Mouse (Mus musculus) embryonic facial prominence, embryonic 13.5 days (tissue): ENCODE measurements at regions not wholly inside any gene's neighbourhood (a gene's known extent, or its start where the extent isn't known, plus 50 kb on each side); places are given as distances from the start of the nearest gene placed in this dataset.

Source experiments
- ATAC-seq: fragments of 200-750 bp; cut with Nextera tagmentation; 2 replicates; pipeline ENCODE4 v1.8.0; 2017; ENCODE audit warnings: low read depth; ENCODE audit not compliant: insufficient number of reproducible peaks, insufficient read depth, low FRiP score, low TSS enrichment
- H3K27ac ChIP-seq: fragments of 300-500 bp; sonication (generic); 2 replicates; pipeline ENCODE4 v1.5.1; 2015; ENCODE audit warnings: moderate library complexity, mild to moderate bottlenecking, inconsistent platforms
- H3K27me3 ChIP-seq: fragments of 300-500 bp; sonication (generic); 2 replicates; pipeline ENCODE4 v1.6.1; 2015; ENCODE audit warnings: mild to moderate bottlenecking, inconsistent platforms
- H3K36me3 ChIP-seq: fragments of 300-500 bp; sonication (generic); 2 replicates; pipeline ENCODE4 v1.6.1; 2015; ENCODE audit warnings: mild to moderate bottlenecking, inconsistent platforms
- H3K4me1 ChIP-seq: fragments of 300-500 bp; sonication (generic); 2 replicates; pipeline ENCODE4 v1.6.1; 2015; ENCODE audit warnings: inconsistent platforms
- H3K4me2 ChIP-seq: fragments of 300-500 bp; sonication (generic); 2 replicates; pipeline ENCODE4 v1.6.1; 2015; ENCODE audit warnings: moderate library complexity, mild to moderate bottlenecking, inconsistent platforms
- H3K4me3 ChIP-seq: fragments of 300-500 bp; sonication (generic); 2 replicates; pipeline ENCODE4 v1.5.1; 2015; ENCODE audit warnings: mild to moderate bottlenecking, inconsistent platforms
- H3K9ac ChIP-seq: fragments of 300-500 bp; sonication (generic); 2 replicates; pipeline ENCODE4 v1.6.1; 2015; ENCODE audit warnings: mild to moderate bottlenecking, inconsistent platforms
- H3K9me3 ChIP-seq: fragments of 300-500 bp; sonication (generic); 2 replicates; pipeline ENCODE4 v1.6.1; 2016; ENCODE audit warnings: inconsistent platforms
- WGBS: fragments of 180-500 bp; shearing (Covaris S2); methylation state at CpG from one replicate; pipeline ENCODE4 v1.1.7; 2015; ENCODE audit warnings: mixed read lengths; 5-methylcytosine and 5-hydroxymethylcytosine counted together

DNA sequence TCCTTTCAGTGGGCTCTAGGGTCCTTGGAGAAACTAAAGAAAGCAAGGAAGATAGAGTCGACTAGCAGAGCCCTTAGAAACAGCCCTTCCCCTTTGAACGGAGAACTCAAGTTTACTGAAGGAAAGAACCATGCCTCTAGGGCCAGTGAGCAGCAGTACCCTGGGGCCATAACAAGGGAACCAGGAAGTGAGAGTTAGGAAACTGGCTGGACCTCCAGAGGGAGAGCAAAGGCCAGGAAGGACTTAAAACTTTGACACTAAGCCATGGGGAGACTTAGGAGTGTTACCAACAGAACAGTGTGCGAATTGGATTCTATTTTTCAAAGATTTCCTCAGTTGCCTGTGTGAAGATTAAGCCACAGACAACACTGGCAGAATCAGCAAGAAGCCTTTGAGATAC is 82.6 kb upstream of the Fn1 start:
- no peaks in the 10 kb centered on the region for H3K27me3 ChIP-seq
- ATAC-seq: no peak
- no peaks in the 10 kb centered on the region for H3K9me3 ChIP-seq
- peaks cover 9% of the 10 kb centered on the region for H3K4me1 ChIP-seq
- no peak overlapping the region for H3K27ac ChIP-seq
- H3K4me3 ChIP-seq: no peak overlapping the region
- H3K36me3 ChIP-seq: no peaks in the 10 kb centered on the region
- H3K9ac ChIP-seq: no peak overlapping the region
- WGBS: 64% methylated on average over 3 of the region's 3 CpGs
- no peak overlapping the region for H3K4me2 ChIP-seq

DNA sequence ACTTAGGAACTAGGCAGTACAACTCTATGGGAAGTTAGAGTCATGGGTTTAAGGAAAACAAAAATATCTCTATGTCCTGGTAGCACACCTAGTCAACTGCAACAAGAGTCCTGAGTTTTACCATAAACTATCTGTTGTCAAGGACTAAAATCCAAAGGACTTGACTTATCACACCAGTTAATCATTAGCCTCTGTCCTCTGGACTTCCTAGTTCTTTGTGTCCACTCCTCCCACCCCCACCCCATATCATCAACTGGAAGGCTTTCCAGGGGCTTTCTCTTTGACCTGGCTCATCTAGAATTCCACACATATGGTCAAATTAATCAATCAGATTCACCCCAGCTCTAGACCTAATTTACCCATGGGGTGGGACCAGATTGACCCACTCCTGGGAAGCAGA is 78.6 kb upstream of the Fn1 start:
- no peaks in the 10 kb centered on the region for H3K9me3 ChIP-seq
- H3K9ac ChIP-seq: no peak overlapping the region
- peaks cover 9% of the 10 kb centered on the region for H3K4me1 ChIP-seq
- H3K4me3 ChIP-seq: no peak overlapping the region
- no peaks in the 10 kb centered on the region for H3K27me3 ChIP-seq
- no peak overlapping the region for H3K27ac ChIP-seq
- no peak overlapping the region for H3K4me2 ChIP-seq
- H3K36me3 ChIP-seq: no peaks in the 10 kb centered on the region
- ATAC-seq: no peak

GRCm38 (mm10) chr1:71731011-71731410 is 78.0 kb upstream of the Fn1 start:
- Histone ChIP-seq H3K9ac (no peak overlapping the region), H3K36me3 (no peaks in the 10 kb centered on the region), H3K27me3 (no peaks in the 10 kb centered on the region), H3K9me3 (no peaks in the 10 kb centered on the region), H3K4me1 (peaks cover 9% of the 10 kb centered on the region), H3K4me2 (no peak overlapping the region), H3K27ac (no peak overlapping the region), H3K4me3 (no peak overlapping the region)
- 73% methylated on average over 4 of the region's 4 CpGs for WGBS
- ATAC-seq: no peak

- Histone ChIP-seq H3K9ac (no peak overlapping the region), H3K9me3 (no peaks in the 10 kb centered on the region), H3K27ac (no peak overlapping the region), H3K36me3 (no peaks in the 10 kb centered on the region), H3K4me2 (no peak overlapping the region), H3K4me3 (no peak overlapping the region), H3K4me1 (peaks cover under 1% of the 10 kb centered on the region), H3K27me3 (no peaks in the 10 kb centered on the region)
- 70% methylated on average over 8 of the region's 8 CpGs for WGBS
- ATAC-seq: no peak
Measured at GRCm38 (mm10) chr1:71728852-71729347, 75.9 kb upstream of the Fn1 start.

GRCm38 (mm10) chr1:71723816-71724215 is 70.8 kb upstream of the Fn1 start:
- Histone ChIP-seq H3K9me3 (no peaks in the 10 kb centered on the region), H3K27me3 (no peaks in the 10 kb centered on the region), H3K36me3 (no peaks in the 10 kb centered on the region), H3K4me3 (no peak overlapping the region), H3K27ac (no peak overlapping the region), H3K9ac (no peak overlapping the region), H3K4me1 (no peaks in the 10 kb centered on the region), H3K4me2 (no peak overlapping the region)
- 58% methylated on average over 7 of the region's 7 CpGs for WGBS
- no peak for ATAC-seq

- Histone ChIP-seq H3K27ac (no peak overlapping the region), H3K36me3 (no peaks in the 10 kb centered on the region), H3K4me2 (no peak overlapping the region), H3K4me1 (no peaks in the 10 kb centered on the region), H3K9ac (no peak overlapping the region), H3K9me3 (no peaks in the 10 kb centered on the region), H3K27me3 (no peaks in the 10 kb centered on the region), H3K4me3 (no peak overlapping the region)
- whole genome bisulfite sequencing: 69% methylated on average over 2 of the region's 2 CpGs
- ATAC-seq: no peak
Measured at GRCm38 (mm10) chr1:71723039-71723397, 70.0 kb upstream of the Fn1 start.

DNA sequence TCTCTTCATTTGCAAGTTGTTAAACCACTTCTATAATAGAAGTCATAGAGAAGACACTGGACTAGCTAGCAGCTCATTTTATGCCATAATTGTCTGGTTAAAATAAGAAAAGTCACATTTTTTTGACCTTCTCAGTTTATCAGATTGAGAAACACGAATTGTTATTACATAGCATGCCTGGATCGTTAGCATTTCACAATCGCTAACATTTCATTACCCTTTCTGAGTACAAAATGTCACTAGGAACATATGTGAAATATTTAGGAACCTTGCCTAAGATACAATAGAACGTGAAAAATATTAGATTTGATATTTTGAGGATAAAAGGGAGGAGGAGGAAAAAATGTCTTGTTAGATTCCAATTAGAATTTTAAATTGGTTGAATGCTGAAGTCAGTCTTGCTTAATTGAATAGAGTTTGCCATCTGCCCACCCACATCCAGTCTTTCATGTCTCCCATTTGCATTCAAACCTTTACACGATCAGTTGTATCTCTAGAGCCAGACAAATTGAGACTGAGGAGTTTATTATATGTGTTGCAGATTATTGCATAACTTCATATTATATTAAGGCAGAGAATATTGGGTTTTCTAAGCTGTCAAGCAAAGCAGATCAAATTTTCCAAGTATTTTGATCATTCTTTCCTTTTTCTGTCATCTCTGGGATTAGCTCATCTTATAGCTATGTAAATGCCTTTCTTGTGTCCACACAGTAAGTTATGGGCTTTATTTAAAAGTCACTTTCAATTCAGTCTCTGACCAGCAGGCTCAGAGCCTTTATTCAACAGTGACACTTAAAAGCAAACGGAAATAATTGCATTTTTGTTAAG is 69.4 kb upstream of the Fn1 start:
- no peaks in the 10 kb centered on the region for H3K9me3 ChIP-seq
- H3K4me2 ChIP-seq: no peak overlapping the region
- no peak overlapping the region for H3K27ac ChIP-seq
- no peak overlapping the region for H3K4me3 ChIP-seq
- ATAC-seq: no peak
- 69% methylated on average over 6 of the region's 6 CpGs for WGBS
- no peaks in the 10 kb centered on the region for H3K27me3 ChIP-seq
- no peaks in the 10 kb centered on the region for H3K36me3 ChIP-seq
- H3K9ac ChIP-seq: no peak overlapping the region
- no peaks in the 10 kb centered on the region for H3K4me1 ChIP-seq
